Comparison of ENCODE assay signal across 12 mouse cellular contexts in the genomic region with DNA sequence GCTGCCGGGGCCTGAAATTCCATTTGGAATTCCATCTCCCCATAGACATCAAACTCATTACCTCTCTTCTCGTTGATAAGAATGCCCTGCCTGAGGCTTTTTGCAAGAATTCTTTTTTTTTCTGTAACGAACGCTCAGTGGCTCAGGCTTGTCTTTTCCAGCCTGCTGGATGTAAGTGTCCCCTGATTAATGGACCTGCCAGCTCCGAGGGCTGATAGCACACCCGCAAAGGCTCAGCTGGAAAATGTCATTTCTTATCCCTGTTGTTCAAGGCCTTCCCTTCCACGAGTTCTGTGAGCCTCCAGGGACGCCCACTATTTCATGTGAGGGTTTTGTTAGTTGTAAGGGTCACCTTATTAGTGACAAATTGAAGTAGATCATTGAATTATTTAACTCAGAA. TPM values are rescaled to one million over a fixed set of nuclear protein-coding genes. Genes with fewer than 3 reads are reported as not detected.
DNase-seq lines count a peak whose midpoint lies in the region; ATAC-seq and TF ChIP-seq lines count a peak whose summit lies in the region.
"Had no signal": no experiment of that assay in that cellular context is flagged by ENCODE, and none has a peak within 500 bp of the region (broad histone marks: within the 10 kb centered on the region; RNA-seq: fewer than 3 reads in every experiment).

No protein-coding gene starts in this region.

- peak; percentile 63 for DNase-seq in adrenal gland, postnatal 14 days
- no peak for DNase-seq in adrenal gland, postnatal 25 days
- peak; percentile 33 for DNase-seq in lung, embryonic 14.5 days
- DNase-seq in lung, postnatal 10 days: no peak
- DNase-seq in adipocyte (ENCODE audit: low spot score): no peak
- no peak for DNase-seq in gastrocnemius, adult 2 months
- DNase-seq: cerebellum, postnatal 14 days; lung, postnatal 36 days; right cerebral cortex, postnatal 4 days had no signal

- H3K36me3 ChIP-seq in lung, embryonic 14.5 days (ENCODE audit: insufficient read depth): no peaks in the 10 kb centered on the region
- no peaks in the 10 kb centered on the region for H3K36me3 ChIP-seq in hindbrain, embryonic 16.5 days (ENCODE audit: control insufficient read depth, insufficient read depth, low read length)
- H3K36me3 ChIP-seq in neural tube, embryonic 14.5 days (ENCODE audit: control insufficient read depth, insufficient read depth, low read length): no peaks in the 10 kb centered on the region
- H3K36me3 ChIP-seq: liver, embryonic 12.5 days had no signal

- ATAC-seq in lung, embryonic 14.5 days (ENCODE audit: insufficient read depth): no peak
- ATAC-seq in hindbrain, embryonic 16.5 days: peak; percentile 69
- peak; percentile 68; the same call in 1 of the 2 replicates for ATAC-seq in neural tube, embryonic 14.5 days (ENCODE audit: low read depth)
- ATAC-seq: liver, embryonic 12.5 days had no signal

- no peaks in the 10 kb centered on the region for H3K27me3 ChIP-seq in lung, embryonic 14.5 days (ENCODE audit: insufficient read depth, low read length)
- H3K27me3 ChIP-seq in hindbrain, embryonic 16.5 days (replicated peaks; ENCODE audit: control insufficient read depth, insufficient read depth, low read length): no peaks in the 10 kb centered on the region
- H3K27me3 ChIP-seq in neural tube, embryonic 14.5 days (ENCODE audit: control insufficient read depth, insufficient read depth, low read length): no peaks in the 10 kb centered on the region
- H3K27me3 ChIP-seq: liver, embryonic 12.5 days had no signal

- no peaks in the 10 kb centered on the region for H3K4me1 ChIP-seq in lung, embryonic 14.5 days (ENCODE audit: insufficient read depth)
- H3K4me1 ChIP-seq in hindbrain, embryonic 16.5 days (ENCODE audit: control insufficient read depth, insufficient read depth, low read depth, low read length): peaks cover 6% of the 10 kb centered on the region; the same call in 1 of the 2 replicates
- H3K4me1 ChIP-seq in neural tube, embryonic 14.5 days (ENCODE audit: control insufficient read depth, insufficient read depth, low read length): peaks cover 18% of the 10 kb centered on the region
- H3K4me1 ChIP-seq: liver, embryonic 12.5 days had no signal

- H3K9ac ChIP-seq in lung, embryonic 14.5 days: no peak overlapping the region
- no peak overlapping the region for H3K9ac ChIP-seq in hindbrain, embryonic 16.5 days (ENCODE audit: low read depth, low read length)
- H3K9ac ChIP-seq in neural tube, embryonic 14.5 days (replicated peaks; ENCODE audit: low read depth, low read length): no peak overlapping the region
- H3K9ac ChIP-seq: liver, embryonic 12.5 days had no signal

- H3K27ac ChIP-seq in lung, embryonic 14.5 days (ENCODE audit: low read depth): no peak overlapping the region
- peak overlapping the region; percentile 56 for H3K27ac ChIP-seq in hindbrain, embryonic 16.5 days (ENCODE audit: low read depth, low read length)
- peak overlapping the region; percentile 68; the same call in 1 of the 2 replicates for H3K27ac ChIP-seq in neural tube, embryonic 14.5 days (ENCODE audit: low read depth, low read length)
- no peak overlapping the region for H3K27ac ChIP-seq in gastrocnemius, adult 2 months
- H3K27ac ChIP-seq: liver, embryonic 12.5 days had no signal

- 9% methylated on average over 8 of the region's 8 CpGs for WGBS in lung, embryonic 14.5 days
- WGBS in hindbrain, embryonic 16.5 days: 14% methylated on average over 8 of the region's 8 CpGs
- WGBS in neural tube, embryonic 14.5 days: 6% methylated on average over 8 of the region's 8 CpGs

- intact Hi-C loops in gastrocnemius, adult 2 months (cut with DNase I): loop anchor here (10.0 kb wide), 1 partner anchor 71 kb away; no protein-coding TSS in a partner anchor

- H3K4me2 ChIP-seq in lung, embryonic 14.5 days: no peak overlapping the region
- no peak overlapping the region for H3K4me2 ChIP-seq in hindbrain, embryonic 16.5 days (ENCODE audit: low read length)
- H3K4me2 ChIP-seq in neural tube, embryonic 14.5 days (ENCODE audit: low read depth, low read length): no peak overlapping the region
- H3K4me2 ChIP-seq: liver, embryonic 12.5 days had no signal

- no peaks in the 10 kb centered on the region for H3K9me3 ChIP-seq in lung, embryonic 14.5 days (ENCODE audit: low read depth, low read length)
- no peaks in the 10 kb centered on the region for H3K9me3 ChIP-seq in hindbrain, embryonic 16.5 days (ENCODE audit: control insufficient read depth, low read length)
- no peaks in the 10 kb centered on the region for H3K9me3 ChIP-seq in neural tube, embryonic 14.5 days (ENCODE audit: control insufficient read depth, low read length)
- H3K9me3 ChIP-seq: liver, embryonic 12.5 days had no signal

- H3K4me3 ChIP-seq in lung, embryonic 14.5 days (ENCODE audit: low read depth, low read length): no peak overlapping the region
- H3K4me3 ChIP-seq in hindbrain, embryonic 16.5 days (ENCODE audit: low read length): no peak overlapping the region
- no peak overlapping the region for H3K4me3 ChIP-seq in neural tube, embryonic 14.5 days (ENCODE audit: low read depth, low read length)
- no peak overlapping the region for H3K4me3 ChIP-seq in gastrocnemius, adult 2 months
- H3K4me3 ChIP-seq: liver, embryonic 12.5 days had no signal

- no peak for TF ChIP-seq CTCF in lung, embryonic 14.5 days (IDR thresholded peaks at IDR 0.05; ENCODE audit: low read depth)
- no peak for TF ChIP-seq CTCF in gastrocnemius, adult 2 months (IDR thresholded peaks at IDR 0.05)

RNA-seq across cellular contexts. Expression of gene Kifc3, which starts 3.3 kb away (rescaled TPM):
- 94.1 and 104 TPM in 2 replicates for total RNA-seq in adrenal gland, postnatal 14 days (2021)
- total RNA-seq in adrenal gland, postnatal 25 days (2021): 108 and 116 TPM in 2 replicates
- 17.3 and 20.7 TPM in 2 replicates for polyA plus RNA-seq in lung, embryonic 14.5 days (2014; fragmentation: Nextera tagmentation; extraction: Ambion mirVana)
- 24.0 and 27.7 TPM in 2 replicates for polyA plus RNA-seq in hindbrain, embryonic 16.5 days (2015; fragmentation: Nextera tagmentation; extraction: Ambion mirVana)
- polyA plus RNA-seq in neural tube, embryonic 14.5 days (2014; fragmentation: Nextera tagmentation; extraction: Ambion mirVana): 15.9 and 20.0 TPM in 2 replicates
- 10 to 100 TPM in 1 of 2 experiments, 1 to 10 TPM in 1; 5.2 to 11.4 TPM for total RNA-seq in gastrocnemius, adult 2 months (2021)

Comparison
In these comparisons a context has a peak if more than half of its experiments do, and no peak if none do; other contexts are left out.
1. DNase-seq: peak in adrenal gland, postnatal 14 days (single experiment) and lung, embryonic 14.5 days (single experiment); none in adrenal gland, postnatal 25 days (single experiment), lung, postnatal 10 days (single experiment), adipocyte (single experiment) and gastrocnemius, adult 2 months (single experiment).
2. H3K27ac ChIP-seq: peak in hindbrain, embryonic 16.5 days (single experiment) and neural tube, embryonic 14.5 days (single experiment); none in lung, embryonic 14.5 days (single experiment) and gastrocnemius, adult 2 months (single experiment).